Mouse (Mus musculus) liver, embryonic 14.5 days (tissue): ENCODE data around the gene Arhgef19.

Experiments used
- CTCF ChIP-seq: IDR thresholded peaks from 2 replicates; pipeline ENCODE4 v1.5.1; 2016; ENCODE audit warnings: antibody characterized with exemption, low read depth, control low read depth
- EP300 ChIP-seq: IDR thresholded peaks from 2 replicates; pipeline ENCODE4 v1.6.1; 2016; ENCODE audit warnings: antibody characterized with exemption, low read depth

DNA sequence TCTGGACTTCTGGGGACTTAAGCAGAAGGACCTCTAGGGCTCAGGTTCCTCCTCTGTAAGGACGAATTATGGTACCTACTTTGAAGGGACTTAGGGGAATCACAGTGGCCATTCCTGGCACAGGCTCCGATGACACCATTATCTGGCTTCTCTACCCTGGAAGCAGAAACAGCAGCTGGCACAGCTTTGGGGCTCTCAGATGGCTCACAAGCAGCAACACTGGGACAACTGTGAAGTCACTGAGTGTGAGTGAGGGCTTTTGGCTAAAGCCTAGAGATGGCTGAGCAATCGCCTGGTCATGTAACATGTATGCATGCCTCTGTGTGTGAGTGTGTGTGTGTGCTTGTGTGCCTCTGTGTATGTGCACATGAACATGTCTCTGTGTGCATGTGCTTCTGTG is 2.4 kb upstream of the Arhgef19 start:
- TF ChIP-seq CTCF: no peak
- no peak for TF ChIP-seq EP300
